Mouse (Mus musculus) forebrain, embryonic 13.5 days (tissue): ENCODE measurements around the gene Tjp2. TPM values are rescaled to one million over a fixed set of nuclear protein-coding genes. Genes with fewer than 3 reads are reported as not detected.

Source experiments
- ATAC-seq: fragments of 200-750 bp; cut with Nextera tagmentation; 2 replicates; pipeline ENCODE4 v1.8.0; 2017
- H3K27ac ChIP-seq: fragments of 300-500 bp; sonication (generic); 2 replicates; pipeline ENCODE4 v1.5.1; 2015; ENCODE audit warnings: inconsistent platforms, mild to moderate bottlenecking, moderate library complexity
- H3K27me3 ChIP-seq: fragments of 300-500 bp; sonication (generic); 2 replicates; pipeline ENCODE4 v1.6.1; 2015; ENCODE audit warnings: mild to moderate bottlenecking, inconsistent platforms
- H3K36me3 ChIP-seq: fragments of 300-500 bp; sonication (generic); 2 replicates; pipeline ENCODE4 v1.6.1; 2015; ENCODE audit warnings: mild to moderate bottlenecking, inconsistent platforms; ENCODE audit not compliant: poor library complexity, severe bottlenecking
- H3K4me1 ChIP-seq: fragments of 300-500 bp; sonication (generic); 2 replicates; pipeline ENCODE4 v1.6.1; 2015; ENCODE audit warnings: inconsistent platforms
- H3K4me2 ChIP-seq: fragments of 300-500 bp; sonication (generic); 2 replicates; pipeline ENCODE4 v1.6.1; 2015; ENCODE audit warnings: inconsistent platforms, mild to moderate bottlenecking, moderate library complexity
- H3K4me3 ChIP-seq: fragments of 300-500 bp; sonication (generic); 2 replicates; pipeline ENCODE4 v1.5.1; 2015; ENCODE audit warnings: mild to moderate bottlenecking, inconsistent platforms
- H3K9ac ChIP-seq: fragments of 300-500 bp; sonication (generic); 2 replicates; pipeline ENCODE4 v1.6.1; 2015; ENCODE audit warnings: mild to moderate bottlenecking, inconsistent platforms
- H3K9me3 ChIP-seq: fragments of 300-500 bp; sonication (generic); replicated peaks from 2 replicates; pipeline ENCODE4 v1.6.1; 2016; ENCODE audit warnings: inconsistent platforms
- WGBS: fragments of 180-500 bp; shearing (Covaris S2); methylation state at CpG from one replicate; pipeline ENCODE4 v1.1.7; 2015; 5-methylcytosine and 5-hydroxymethylcytosine counted together
- polyA plus RNA-seq: library from polyadenylated mRNA; unstranded; fragments of >200 nt; fragmentation: Nextera tagmentation; extraction: Ambion mirVana; gene quantifications from 2 replicates; pipeline ENCODE4 v1.2.1, GENCODE M21; 2015

Gene Tjp2
- polyA plus RNA-seq, 1 experiment from 2014 or later: 14.3 TPM

GRCm38 (mm10) chr19:24075927-24076326, 148.9 kb downstream of the Tjp2 start:
- Histone ChIP-seq H3K4me1 (no peaks in the 10 kb centered on the region), H3K36me3 (no peaks in the 10 kb centered on the region), H3K27ac (no peak overlapping the region), H3K9me3 (no peaks in the 10 kb centered on the region), H3K9ac (no peak overlapping the region), H3K4me2 (no peak overlapping the region), H3K4me3 (no peak overlapping the region), H3K27me3 (no peaks in the 10 kb centered on the region)
- ATAC-seq: no peak
- WGBS: 87% methylated on average over 8 of the region's 8 CpGs

DNA sequence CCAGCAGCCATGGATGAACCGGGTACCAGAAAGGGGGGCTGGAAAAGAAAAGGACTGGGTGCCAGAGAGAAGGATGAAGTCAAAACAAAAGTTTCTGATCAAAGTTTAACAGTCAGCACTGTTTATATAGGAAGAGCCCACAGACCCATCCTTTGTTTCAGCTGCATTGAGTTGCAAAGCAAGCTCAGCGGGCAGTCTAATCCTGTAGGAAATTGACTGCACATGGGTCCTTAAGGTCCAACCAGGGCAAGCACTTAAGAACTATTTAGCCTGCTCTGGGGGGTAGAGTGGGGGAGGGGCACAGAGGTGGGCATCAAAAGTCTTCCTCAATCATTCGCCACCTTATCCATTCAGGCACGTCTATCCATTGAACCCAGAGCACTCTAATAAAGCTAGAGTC, 151.7 kb downstream of the Tjp2 start:
- 48% methylated on average over 4 of the region's 4 CpGs for WGBS
- no peak overlapping the region for H3K4me2 ChIP-seq
- no peak overlapping the region for H3K4me3 ChIP-seq
- H3K9me3 ChIP-seq: no peaks in the 10 kb centered on the region
- H3K27me3 ChIP-seq: no peaks in the 10 kb centered on the region
- ATAC-seq: no peak
- no peaks in the 10 kb centered on the region for H3K4me1 ChIP-seq
- no peak overlapping the region for H3K27ac ChIP-seq
- H3K9ac ChIP-seq: no peak overlapping the region
- H3K36me3 ChIP-seq: no peaks in the 10 kb centered on the region

- no peak for ATAC-seq
- Histone ChIP-seq H3K4me2 (no peak overlapping the region), H3K27ac (no peak overlapping the region), H3K4me1 (no peaks in the 10 kb centered on the region), H3K4me3 (no peak overlapping the region), H3K27me3 (no peaks in the 10 kb centered on the region), H3K9ac (no peak overlapping the region), H3K36me3 (no peaks in the 10 kb centered on the region), H3K9me3 (no peaks in the 10 kb centered on the region)
- 58% methylated on average over 12 of the region's 12 CpGs for WGBS
Measured at GRCm38 (mm10) chr19:24064348-24064895, 160.4 kb downstream of the Tjp2 start.

- no peaks in the 10 kb centered on the region for H3K36me3 ChIP-seq
- no peak overlapping the region for H3K4me3 ChIP-seq
- WGBS: 82% methylated on average over 4 of the region's 4 CpGs
- H3K27me3 ChIP-seq: no peaks in the 10 kb centered on the region
- H3K9ac ChIP-seq: no peak overlapping the region
- no peak overlapping the region for H3K27ac ChIP-seq
- H3K4me1 ChIP-seq: no peaks in the 10 kb centered on the region
- H3K4me2 ChIP-seq: no peak overlapping the region
- H3K9me3 ChIP-seq: no peaks in the 10 kb centered on the region
- no peak for ATAC-seq
Measured at GRCm38 (mm10) chr19:24063585-24063984, 161.2 kb downstream of the Tjp2 start.

DNA sequence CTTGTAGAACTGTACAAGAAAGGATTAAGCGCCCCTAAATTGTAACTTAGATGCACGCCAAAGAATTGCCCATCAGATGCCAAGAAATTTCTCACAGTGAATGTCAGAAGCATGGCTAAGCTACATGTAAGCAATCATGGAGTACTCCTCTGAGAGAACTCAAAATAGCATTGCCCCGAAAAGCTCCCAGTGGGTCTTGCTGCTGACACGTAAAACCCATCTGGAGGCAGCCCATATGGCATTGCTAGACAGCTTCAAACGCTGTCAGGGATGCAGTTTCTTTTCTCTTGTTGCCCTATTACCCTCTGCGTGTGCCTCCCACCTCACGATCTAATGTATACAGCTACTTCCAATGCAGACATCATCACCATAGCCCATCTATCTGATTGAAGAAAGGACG, 166.0 kb downstream of the Tjp2 start:
- Histone ChIP-seq H3K27me3 (no peaks in the 10 kb centered on the region), H3K4me3 (no peak overlapping the region), H3K9ac (no peak overlapping the region), H3K4me1 (no peaks in the 10 kb centered on the region), H3K27ac (no peak overlapping the region), H3K9me3 (no peaks in the 10 kb centered on the region; the same call in 1 of the 2 replicates), H3K36me3 (no peaks in the 10 kb centered on the region), H3K4me2 (no peak overlapping the region)
- WGBS: 81% methylated on average over 8 of the region's 8 CpGs
- ATAC-seq: no peak

DNA sequence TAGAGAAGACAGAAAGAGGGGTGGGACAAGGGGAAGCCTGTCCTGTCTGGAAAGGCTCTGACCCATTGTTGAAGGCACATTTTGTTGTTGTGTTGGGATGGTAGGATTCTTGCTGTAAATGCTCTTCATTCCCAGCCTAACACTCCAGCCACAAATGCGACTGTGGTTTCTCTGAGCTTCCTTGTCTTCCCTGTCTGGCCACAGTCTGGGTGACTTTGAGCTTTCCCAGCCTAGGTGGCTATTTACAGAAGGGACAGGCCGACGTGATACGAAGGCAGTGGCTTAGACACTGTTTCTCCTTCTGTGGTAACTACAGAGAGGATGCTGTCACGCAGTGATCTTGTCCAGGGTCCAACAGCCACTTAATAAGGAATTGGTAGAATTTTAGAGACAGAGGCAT, 166.8 kb downstream of the Tjp2 start:
- H3K9me3 ChIP-seq: no peaks in the 10 kb centered on the region; the same call in 1 of the 2 replicates
- H3K27me3 ChIP-seq: no peaks in the 10 kb centered on the region
- H3K9ac ChIP-seq: no peak overlapping the region
- no peak overlapping the region for H3K4me2 ChIP-seq
- no peak for ATAC-seq
- H3K4me1 ChIP-seq: no peaks in the 10 kb centered on the region
- H3K27ac ChIP-seq: no peak overlapping the region
- no peaks in the 10 kb centered on the region for H3K36me3 ChIP-seq
- H3K4me3 ChIP-seq: no peak overlapping the region
- WGBS: 89% methylated on average over 5 of the region's 5 CpGs

GRCm38 (mm10) chr19:24056880-24057279, 167.9 kb downstream of the Tjp2 start:
- Histone ChIP-seq H3K4me3 (no peak overlapping the region), H3K9ac (no peak overlapping the region), H3K9me3 (no peaks in the 10 kb centered on the region; the same call in 1 of the 2 replicates), H3K4me1 (no peaks in the 10 kb centered on the region), H3K36me3 (no peaks in the 10 kb centered on the region), H3K27me3 (no peaks in the 10 kb centered on the region), H3K4me2 (no peak overlapping the region), H3K27ac (no peak overlapping the region)
- no peak for ATAC-seq
- WGBS: 98% methylated on average over 1 of the region's 1 CpGs

DNA sequence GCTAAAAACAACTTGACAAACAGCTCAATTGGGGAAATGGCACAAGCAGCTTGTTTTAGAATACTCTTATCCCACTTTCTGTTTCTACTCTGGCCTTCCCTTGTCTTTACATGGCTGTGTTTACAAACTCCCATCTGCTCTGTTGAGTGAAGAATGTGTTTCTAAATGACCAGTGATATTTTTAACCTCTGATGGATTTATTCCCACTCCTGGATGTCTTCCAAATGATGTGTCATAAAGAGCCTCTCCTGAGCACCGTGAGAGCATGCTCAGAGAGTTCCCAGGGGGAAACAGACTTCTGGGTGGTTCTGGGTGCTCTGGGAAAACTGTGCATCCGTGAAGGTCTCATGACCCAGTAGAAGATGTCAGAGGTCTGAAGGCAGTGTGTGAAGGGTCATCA, 169.9 kb downstream of the Tjp2 start:
- no peaks in the 10 kb centered on the region for H3K4me1 ChIP-seq
- H3K9me3 ChIP-seq: no peaks in the 10 kb centered on the region; the same call in 1 of the 2 replicates
- 73% methylated on average over 2 of the region's 2 CpGs for WGBS
- no peak overlapping the region for H3K4me2 ChIP-seq
- no peaks in the 10 kb centered on the region for H3K36me3 ChIP-seq
- no peaks in the 10 kb centered on the region for H3K27me3 ChIP-seq
- H3K4me3 ChIP-seq: no peak overlapping the region
- H3K27ac ChIP-seq: no peak overlapping the region
- H3K9ac ChIP-seq: no peak overlapping the region
- no peak for ATAC-seq

- H3K27me3 ChIP-seq: no peaks in the 10 kb centered on the region
- no peaks in the 10 kb centered on the region for H3K36me3 ChIP-seq
- no peaks in the 10 kb centered on the region for H3K4me1 ChIP-seq
- no peak overlapping the region for H3K4me3 ChIP-seq
- WGBS: 80% methylated on average over 5 of the region's 5 CpGs
- no peaks in the 10 kb centered on the region; the same call in 1 of the 2 replicates for H3K9me3 ChIP-seq
- no peak overlapping the region for H3K9ac ChIP-seq
- no peak overlapping the region for H3K27ac ChIP-seq
- no peak overlapping the region for H3K4me2 ChIP-seq
- ATAC-seq: no peak
Measured at GRCm38 (mm10) chr19:24054265-24054664, 170.6 kb downstream of the Tjp2 start.

DNA sequence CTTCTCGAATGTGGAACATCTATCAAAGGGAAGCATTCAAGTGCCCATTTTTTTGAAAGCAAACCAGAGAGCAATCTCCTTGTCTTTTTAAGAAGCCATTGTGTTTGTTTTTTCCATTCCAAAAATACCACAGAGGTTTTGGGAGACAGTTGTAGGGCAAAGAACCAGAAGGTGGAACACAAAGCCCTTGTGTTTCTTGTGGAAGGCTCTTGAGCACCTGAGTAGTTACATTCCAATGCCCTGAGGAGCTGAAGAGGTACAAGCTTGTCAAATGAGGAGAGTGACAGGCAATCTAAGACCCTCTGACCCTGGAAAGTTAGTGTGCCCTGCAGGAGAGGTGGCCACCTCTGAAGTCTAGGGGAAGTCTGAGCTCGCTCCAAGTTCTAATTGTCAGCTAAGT, 174.3 kb downstream of the Tjp2 start:
- Histone ChIP-seq H3K9ac (no peak overlapping the region), H3K4me2 (no peak overlapping the region), H3K36me3 (no peaks in the 10 kb centered on the region), H3K27ac (no peak overlapping the region), H3K4me3 (no peak overlapping the region), H3K9me3 (no peaks in the 10 kb centered on the region), H3K4me1 (no peaks in the 10 kb centered on the region), H3K27me3 (no peaks in the 10 kb centered on the region)
- WGBS: 77% methylated on average over 2 of the region's 2 CpGs
- no peak for ATAC-seq

- 86% methylated on average over 3 of the region's 3 CpGs for WGBS
Measured at GRCm38 (mm10) chr19:24049329-24049728, 175.5 kb downstream of the Tjp2 start.

GRCm38 (mm10) chr19:24046395-24046993, 178.3 kb downstream of the Tjp2 start:
- no peak overlapping the region for H3K4me3 ChIP-seq
- H3K27me3 ChIP-seq: no peaks in the 10 kb centered on the region
- ATAC-seq: no peak
- H3K27ac ChIP-seq: no peak overlapping the region
- no peaks in the 10 kb centered on the region for H3K36me3 ChIP-seq
- 92% methylated on average over 10 of the region's 10 CpGs for WGBS
- no peak overlapping the region for H3K9ac ChIP-seq
- no peaks in the 10 kb centered on the region for H3K9me3 ChIP-seq
- H3K4me1 ChIP-seq: no peaks in the 10 kb centered on the region
- no peak overlapping the region for H3K4me2 ChIP-seq

More at GRCm38 (mm10) chr19:24049329-24049728, 175.5 kb downstream of the Tjp2 start:
- Histone ChIP-seq H3K36me3 (no peaks in the 10 kb centered on the region), H3K27ac (no peak overlapping the region), H3K4me2 (no peak overlapping the region), H3K9me3 (no peaks in the 10 kb centered on the region), H3K27me3 (no peaks in the 10 kb centered on the region), H3K4me3 (no peak overlapping the region), H3K9ac (no peak overlapping the region), H3K4me1 (no peaks in the 10 kb centered on the region)
- ATAC-seq: no peak
